Mouse (Mus musculus) right cerebral cortex, postnatal 4 days (tissue): Measurements from ENCODE around the gene Gucy1b2.

Experiments
- DNase-seq: peaks from one replicate; pipeline ENCODE4 v3.0.0-alpha.2; 2022

Gene Gucy1b2

DNA sequence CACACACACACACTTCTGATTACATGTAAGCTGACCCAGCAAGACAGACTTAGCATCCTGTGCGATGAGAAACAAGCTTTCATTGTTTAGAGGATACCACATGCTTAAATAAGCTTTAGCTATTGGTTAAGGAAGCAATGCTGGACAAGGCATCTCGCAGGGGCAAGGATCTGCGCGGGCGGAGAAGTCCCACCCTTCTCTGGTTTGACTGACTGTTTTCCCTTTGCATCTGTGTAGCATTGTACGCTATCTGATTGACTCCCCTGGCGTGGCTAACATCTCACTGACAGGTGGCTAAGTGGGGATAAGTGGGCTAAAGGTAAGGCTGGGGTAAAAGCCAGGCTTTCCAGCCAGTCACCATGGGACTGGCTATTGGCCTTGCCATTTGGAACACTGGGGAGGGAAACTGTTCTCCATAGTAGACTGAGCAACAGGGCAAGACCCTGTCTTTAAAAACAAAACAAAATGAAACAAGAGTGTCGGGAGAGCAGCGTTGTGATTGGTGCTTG, at the start of gene Gucy1b2:
Gene Gucy1b2 (minus strand): TSS at position 51 of the 509 bp plus-strand sequence.
- DNase-seq, result peak; percentile 17

DNA sequence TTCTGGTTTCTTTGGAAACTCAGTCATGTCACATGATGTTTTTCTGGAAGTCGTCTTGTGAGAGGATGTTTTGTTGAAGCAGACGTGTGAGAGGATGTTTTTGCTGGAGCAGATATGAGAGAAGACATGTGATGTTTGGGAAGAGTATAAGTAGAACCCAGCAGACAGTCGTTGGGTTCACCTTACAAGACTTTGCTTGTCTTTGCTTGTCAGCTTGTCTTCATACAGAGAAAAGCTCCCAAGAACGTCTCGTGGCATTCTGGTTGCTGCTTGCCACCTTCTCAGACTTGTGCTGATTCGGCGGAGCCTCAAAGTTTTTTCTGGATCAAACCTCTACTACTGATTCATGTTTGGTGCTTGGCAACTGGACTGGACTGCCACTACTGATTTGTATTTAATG, 41.3 kb upstream of the Gucy1b2 start:
- DNase-seq, result no peak

DNA sequence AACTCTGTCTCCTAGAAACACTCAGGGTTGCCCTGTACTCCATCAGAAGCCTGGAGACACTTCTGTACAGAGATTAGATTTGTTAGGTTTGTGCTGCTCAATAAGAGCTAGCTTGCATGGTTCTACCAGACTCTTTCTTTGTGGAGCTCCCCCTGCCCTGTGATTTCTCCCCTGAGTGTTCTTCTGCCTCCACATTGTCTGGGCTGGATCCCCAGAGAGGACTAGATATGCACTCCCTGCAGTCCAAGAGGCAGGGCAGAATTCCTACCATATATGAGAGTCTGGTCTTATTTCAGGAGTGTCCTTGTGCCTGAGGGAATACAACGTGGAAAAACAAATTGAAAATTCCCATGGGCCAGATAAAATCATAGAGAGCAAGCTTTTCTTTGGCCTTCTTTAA, 40.4 kb upstream of the Gucy1b2 start:
- DNase-seq, result no peak

DNA sequence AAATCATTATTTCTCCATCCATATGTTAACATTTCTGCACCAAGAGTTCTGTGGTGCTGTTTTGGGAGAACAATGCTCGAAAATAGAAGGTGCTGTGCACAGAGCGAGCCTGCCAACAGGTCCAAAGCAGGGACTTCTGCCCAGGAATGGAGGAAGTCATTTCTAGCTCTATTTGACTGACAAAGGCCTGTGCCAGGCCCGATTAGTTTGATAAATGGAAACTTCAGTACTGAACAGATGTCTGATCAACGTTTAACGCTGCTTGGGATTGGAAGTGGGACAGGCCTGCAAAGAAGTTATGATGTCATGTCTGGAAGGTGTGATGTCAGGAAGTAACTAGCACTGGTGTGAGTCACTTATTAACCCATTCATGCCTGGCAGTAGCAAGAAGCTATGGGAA, 37.4 kb upstream of the Gucy1b2 start:
- no peak for DNase-seq

DNA sequence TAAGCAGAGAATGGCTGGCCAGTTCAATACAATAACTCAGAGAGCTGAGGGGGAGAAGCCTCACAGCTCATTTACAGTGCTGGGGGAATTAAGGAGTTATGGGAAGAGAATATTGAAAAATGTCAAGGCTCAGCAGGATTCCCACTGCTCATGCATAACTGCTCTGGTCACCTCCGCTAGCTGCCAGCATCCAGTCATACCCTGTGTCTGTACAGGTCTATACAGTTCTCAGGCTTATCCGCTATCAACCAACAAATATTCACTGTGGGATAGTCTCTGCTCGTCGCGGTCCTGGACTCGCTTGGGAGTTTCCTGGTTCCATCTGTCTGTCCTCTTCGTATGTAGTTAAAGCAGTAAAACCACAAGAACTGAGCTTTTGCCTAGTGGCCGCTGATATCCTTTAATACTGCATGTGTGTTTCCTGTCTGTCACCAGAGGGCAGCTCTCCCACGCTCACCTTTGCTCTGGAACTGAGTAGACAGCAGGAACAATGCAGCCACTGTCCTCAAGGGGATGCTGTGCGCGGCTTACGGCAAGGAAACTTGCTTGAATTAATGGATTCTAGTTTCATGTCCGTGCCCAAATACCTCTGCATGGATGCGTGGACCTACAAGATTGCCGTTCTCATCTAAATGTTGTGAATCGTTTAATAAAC, 36.2 kb upstream of the Gucy1b2 start:
- DNase-seq, result peak; percentile 76

DNA sequence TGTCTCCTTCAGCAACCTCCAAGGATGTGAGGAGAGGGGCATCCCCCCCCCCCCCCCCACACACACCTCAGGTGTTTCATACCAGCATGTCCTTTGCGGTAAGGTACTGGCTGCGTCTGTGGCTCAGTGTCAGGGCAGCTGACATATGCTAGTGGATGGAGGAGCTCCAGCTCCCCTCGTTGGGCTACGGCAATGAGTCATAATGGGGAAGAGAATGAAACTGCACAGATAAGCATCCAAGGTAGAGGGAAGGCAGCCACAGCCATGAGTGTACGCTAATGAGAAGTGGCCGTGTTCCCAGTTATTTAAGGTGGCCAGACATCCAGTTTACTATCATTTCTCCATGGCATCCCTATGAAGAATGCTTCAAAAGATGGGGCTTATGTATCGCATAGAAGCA, 32.2 kb upstream of the Gucy1b2 start:
- DNase-seq, result no peak

DNA sequence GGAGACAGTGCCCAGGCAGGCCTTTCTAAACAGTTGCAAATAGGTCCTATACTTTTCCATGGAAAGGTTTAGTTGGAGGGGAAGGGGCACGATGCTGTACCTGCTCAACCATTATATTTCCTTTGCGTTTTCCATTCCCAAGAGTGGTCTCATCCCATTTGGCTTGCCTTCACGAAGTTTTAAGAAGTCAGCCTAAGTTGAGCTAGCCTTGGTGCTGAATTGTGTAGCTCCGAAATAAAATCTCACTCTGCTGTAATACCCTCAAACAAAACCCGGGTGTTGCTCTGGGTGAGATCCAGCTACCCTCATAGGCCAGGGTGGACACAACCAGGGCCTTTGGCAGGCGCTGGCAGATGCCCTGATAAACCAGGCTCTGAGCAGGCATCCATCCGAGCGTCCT, 25.3 kb upstream of the Gucy1b2 start:
- no peak for DNase-seq

DNA sequence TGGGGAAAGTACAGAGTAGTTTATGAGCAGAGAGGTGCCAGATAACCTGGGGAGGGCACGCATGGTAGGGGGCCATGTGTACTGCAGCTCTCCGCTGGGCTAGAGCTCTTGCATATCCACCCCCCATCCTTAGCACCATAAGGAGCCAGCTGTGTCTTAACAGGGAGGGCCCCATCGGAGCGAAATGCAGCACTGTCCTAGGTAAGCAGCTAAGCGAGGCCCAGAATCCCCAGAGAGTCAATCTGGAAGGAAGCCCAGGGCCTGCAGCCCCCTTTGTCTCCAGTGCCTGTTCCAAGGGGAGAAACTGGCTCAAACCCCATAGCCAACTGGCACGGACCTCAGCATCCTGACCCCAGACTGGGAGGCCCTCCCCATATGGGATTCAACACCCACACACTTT, 23.3 kb upstream of the Gucy1b2 start:
- DNase-seq, result peak; percentile 15

DNA sequence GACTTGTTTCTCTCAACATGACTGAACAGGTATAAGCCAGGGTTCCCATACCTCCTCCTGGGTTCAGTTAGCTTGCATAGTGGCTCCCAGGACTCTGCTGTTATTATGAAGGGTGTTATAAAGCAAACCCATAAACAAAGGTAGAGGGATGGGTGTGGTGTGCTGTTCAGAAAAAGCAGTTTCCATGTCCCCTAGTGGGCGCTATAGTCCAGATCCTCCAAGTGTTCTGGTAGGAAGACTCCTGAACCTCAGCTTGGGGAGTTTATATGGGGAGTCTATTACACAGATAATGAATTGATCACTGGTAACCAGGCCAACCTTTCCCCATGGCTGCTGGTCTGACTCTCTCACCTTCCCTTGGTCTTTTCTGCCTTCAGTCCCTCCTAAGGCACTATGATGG, 18.4 kb upstream of the Gucy1b2 start:
- no peak for DNase-seq

DNA sequence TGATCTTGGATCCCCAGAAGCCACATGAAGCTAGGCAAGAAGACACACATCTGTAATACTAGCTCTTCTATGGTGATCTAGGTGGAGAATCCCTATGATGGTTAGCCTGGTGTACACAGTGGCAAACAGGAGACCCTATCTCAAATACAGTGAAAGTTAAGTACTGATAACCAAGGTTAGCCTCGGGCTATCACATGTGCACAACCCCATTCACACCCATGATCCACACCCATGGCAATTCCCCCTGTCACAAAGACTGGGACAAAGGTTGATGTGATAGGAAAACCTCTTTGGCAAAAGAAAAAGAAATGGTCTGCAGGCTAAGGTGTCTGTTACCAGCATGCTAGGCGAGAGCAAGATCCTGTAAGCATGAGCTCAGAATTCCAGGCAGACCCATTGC, 16.0 kb upstream of the Gucy1b2 start:
- no peak for DNase-seq

DNA sequence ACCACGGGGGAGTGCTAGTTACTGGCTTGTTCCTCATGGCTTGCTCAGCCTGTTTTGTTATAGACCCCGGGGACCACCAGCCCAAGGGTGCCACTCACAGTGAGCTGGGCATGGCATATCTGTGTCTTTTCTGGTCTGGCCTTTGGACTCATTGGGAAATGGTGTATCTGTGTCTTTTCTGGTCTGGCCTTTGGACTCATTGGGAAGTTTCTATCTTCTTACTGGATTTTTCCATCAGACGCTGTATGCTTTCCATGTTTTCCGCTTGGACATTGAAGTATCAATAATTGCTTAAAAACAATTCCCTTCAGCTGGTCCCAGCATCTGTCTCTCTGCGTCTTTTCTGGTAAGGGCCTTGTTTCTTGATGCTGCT, 12.7 kb upstream of the Gucy1b2 start:
- DNase-seq, result no peak

DNA sequence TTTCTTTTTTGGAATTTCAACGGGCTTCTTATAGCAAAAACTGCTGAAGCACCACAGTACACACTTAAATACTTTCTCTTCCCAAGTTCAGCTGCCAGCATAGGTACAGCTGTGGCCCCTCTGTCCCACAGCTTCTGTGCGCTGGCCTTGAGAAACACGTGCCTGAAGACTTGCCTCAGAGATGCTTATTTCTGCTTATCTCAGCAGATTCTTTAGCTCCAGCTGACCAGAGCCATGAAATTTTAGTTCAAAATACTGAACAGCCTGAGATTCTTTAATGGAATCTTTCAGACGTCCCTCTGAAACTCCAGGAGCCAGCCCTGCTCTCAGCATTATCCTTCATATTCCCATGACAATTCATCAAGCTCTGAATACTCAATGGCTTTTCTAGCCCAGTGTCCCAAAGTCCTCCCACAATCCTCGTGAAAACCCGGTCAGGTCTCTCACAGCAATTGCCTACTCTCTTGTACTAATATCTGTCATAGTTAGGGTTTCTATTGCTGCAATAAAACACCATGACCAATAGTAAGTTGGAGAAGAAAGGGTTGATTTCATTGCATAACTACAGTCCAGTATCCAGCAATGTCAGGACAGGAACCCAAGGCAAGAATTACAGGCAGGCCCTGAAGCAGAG, 12.1 kb upstream of the Gucy1b2 start:
- DNase-seq, result no peak

DNA sequence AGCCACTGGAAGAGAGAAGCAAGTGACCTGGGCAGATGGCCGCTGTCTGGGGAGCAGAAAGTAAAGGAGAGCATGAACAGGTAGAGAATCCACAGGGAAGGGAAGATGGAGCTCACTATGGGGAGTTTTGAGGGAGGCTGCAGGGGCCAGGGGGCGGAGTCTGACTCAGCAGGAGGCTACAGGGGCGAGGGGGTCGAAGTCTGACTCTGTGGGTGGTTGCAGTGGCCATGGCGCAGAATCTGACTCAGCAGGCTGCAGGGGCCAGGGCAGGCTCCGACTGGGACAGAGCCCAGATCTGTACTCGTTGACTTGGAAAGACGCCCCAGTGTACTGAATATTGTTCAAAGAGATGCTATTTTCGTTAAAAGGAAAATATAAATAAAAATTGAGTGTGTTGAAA, 8.9 kb upstream of the Gucy1b2 start:
- no peak for DNase-seq

DNA sequence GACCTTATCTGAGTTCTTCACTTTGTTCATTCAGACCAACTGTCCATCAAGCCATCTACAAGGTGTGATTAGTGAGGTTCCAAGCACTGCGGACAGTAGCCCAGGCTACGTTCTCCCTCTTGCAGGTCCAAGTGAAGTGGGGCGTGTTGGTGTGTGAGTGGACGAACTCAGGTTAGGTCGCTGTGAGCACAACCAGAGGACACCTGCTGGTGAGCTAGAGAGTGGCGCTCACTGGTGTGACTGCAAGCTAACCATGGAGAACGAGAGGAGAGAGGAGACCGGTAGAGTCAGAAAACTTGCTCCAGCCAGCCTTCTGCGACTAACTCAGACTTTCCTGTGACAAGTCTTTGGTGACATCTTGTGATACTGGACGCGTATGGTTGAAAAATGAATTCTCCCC, 3.5 kb upstream of the Gucy1b2 start:
- DNase-seq, result no peak

DNA sequence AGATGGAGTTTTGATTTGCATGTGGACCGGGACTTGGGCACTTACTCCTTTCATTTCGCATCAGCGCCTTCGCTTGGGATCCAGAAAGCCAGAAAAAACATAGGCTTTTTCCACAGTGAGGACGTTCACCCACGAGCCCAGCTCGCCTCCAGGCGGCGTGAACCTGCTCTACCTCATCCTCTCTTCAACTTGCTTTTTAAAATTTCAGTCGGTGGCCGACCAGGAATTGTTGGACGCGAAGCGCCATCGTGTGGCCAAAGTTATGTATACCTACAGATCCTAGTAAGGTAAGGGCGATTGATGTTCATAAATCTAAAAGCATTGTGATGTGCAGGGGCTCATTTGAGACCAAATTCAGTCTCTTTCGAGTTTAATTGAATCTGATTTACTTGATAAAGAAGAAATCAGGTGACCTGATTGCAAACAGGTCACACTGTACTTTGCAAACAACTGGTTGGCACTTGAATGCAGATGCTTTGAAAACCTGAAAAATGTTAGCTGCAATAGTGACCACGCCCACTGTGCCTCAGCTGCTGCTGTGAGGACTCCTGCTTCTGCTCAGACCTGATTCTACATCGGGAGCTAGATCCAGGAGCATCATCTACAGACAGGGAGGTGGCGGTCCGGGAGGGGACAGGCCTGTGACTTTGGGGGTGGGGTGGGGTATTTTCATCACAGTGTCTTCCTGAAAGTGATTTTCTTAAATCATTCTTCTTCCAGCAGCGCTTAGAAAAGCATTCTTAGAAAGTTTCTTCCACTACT, 1.5 kb upstream of the Gucy1b2 start:
- peak; percentile 97 for DNase-seq

DNA sequence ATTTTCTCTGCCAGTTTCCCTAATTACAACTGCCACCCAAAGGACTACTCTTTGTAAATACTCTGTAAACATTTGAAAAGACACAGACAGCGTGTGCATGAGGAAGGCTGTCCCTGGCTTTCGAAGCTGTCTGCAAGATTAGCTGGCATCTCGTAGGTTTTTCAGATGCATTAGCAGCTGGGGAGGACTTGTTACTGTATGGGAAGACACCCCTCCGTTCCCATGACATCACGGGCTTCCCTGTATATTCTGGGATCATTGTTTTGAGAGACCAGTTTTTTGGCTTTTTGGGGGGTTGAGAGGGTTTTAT, 564 bp downstream of the Gucy1b2 start:
- no peak for DNase-seq

DNA sequence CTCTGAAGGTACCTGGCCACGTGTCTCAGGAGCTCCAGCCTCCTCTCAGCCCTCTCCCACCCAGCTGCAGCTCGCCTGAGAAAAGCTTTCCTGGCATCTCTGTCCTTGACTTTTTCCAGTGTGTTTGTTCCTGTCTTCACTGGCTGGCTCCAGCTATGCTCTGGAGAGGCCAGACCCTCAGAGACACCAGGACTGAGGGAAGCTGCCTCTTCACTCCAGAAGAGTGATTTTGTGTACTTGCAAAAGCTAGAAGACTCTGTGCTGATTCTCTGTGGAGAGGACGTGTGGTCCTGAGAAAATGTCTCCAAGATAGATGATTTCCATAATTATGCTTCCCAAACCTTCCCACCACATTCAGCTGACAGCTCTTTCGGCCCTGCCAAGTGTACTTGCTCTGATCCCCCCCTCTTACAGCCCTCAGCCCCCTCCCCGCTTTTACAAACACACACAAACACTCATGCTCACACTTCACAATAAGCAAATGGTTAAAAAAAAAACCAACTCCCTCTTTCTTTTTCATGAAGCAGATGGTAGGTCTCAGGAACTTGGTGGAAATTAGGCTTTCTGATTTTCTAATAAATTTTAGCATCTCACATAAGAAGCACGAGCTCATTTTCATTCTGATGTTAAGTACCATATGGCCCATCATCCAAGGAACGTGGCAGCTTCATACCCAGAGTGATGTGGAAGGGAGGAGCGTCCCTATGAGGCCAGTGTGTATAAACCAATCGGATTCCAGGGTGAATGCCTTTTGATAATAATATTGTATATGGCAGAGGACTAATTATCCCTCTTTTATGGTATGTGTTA, 1.1 kb downstream of the Gucy1b2 start:
- no peak for DNase-seq

DNA sequence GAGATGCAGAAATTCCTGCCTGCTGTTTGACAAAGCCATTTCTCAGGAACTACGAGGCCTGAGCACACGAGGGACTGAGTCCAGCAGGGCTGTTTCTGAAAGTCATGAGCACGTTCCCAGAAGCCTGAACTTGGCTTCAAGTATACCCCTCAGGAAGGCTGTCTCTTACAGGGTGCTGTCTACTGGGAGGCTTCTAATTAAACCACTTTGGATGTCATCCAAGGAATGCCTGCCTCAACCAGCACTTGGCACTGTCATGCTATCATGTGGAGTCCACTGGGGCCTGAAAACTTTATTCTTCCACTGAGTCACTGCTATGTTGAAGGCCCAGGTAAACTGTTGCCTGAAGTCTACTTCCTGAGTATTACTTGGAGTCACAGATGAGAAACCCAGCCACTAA, 2.0 kb downstream of the Gucy1b2 start:
- DNase-seq, result no peak

DNA sequence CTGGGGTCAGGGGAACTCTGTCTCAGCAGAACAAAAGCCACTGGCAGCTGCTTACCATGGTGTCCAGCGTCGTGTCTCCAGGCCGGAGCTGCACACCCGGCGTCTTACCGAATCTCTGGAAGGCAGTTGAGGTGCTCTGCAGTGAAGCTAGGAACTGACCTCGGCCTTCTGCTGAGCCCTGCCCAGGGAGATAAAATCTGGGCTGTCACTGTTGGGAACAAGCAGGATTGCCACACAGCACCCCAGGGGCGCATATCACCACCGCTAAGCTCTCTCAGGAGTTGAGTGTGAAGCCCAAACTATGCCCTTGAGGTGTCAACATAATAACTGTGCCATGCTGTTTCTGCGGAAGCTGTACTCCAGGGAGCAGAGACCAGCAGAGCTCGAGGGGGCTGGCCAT, 2.8 kb downstream of the Gucy1b2 start:
- no peak for DNase-seq

DNA sequence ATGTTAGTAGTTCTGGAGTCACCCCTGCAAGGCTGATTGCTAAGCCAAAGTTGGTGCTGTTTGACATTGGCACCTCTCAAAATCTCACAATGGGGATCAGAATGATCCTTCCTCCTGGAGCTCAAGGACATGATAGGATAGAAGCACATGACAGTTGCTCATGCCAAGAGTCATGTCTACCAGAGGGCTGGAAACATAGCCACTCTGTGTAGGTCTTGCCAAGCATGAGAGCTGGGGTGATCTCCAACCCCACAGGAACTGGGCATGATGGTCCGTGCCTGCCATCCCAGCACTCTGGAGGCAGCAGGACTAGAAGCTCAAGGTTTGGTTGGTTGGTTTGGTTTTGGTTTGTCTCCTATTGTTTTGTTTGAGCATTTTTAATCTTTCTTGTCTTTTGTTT, 5.4 kb downstream of the Gucy1b2 start:
- no peak for DNase-seq

DNA sequence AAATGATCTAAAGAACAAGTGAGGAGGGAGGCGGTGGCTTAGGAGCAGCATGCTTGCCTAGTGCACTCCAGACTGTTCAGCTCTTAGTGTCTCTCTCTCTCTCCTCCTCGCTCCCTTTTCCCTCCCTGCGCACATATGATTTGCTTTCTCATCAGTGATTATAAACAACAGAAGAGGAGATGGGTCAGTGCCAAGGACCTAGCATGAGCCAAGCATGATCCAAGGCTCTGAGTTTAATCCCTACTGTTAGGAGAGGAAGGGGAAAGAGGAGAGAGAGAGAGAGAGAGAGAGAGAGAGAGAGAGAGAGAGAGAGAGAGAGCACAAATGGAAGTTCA, 8.9 kb downstream of the Gucy1b2 start:
- no peak for DNase-seq

DNA sequence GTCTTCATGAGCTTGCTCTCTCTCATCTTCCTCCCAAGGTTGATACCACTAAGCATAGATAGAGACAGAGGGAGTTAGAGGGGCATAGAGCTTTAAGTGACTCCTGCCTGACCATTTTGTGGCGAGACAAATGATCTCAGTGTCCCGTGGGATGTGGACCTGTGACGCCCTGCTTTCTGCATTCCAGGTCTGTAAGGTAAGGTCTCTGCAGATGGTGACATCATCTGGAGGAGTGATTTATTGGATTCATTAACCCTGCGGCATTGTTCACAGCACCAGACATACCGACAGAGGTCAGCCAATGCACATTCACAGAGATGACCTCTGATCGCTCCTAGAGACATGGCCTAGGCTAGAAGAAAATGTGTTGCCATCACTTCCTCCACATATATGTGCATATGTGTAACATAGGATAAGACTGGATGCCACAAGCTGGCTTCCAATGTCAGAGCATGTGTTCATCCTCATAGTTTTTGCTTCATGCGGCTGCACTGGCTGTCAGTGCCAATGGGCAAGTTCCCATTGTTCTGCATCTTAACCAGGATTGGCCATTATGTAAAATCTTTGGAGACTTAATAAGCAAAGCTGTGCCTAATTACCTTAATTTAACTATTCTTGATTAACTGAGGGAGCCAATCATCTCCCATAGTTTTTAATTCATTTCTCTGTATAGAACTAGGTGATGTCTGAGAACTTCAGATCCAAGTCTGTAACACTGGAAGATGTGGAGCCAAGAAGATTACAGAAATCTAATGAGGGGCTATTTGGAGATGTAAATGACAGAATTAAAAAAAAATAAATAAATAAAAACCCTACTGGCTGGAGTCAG, 9.5 kb downstream of the Gucy1b2 start:
- DNase-seq, result no peak
